Mouse (Mus musculus): ENCODE measurements around the gene Olfr221.

Gene Olfr221

GRCm38 (mm10) chr14:52003981-52004495 is 38.2 kb downstream of the Olfr221 start:
- DNase-seq = peak; percentile 53

DNA sequence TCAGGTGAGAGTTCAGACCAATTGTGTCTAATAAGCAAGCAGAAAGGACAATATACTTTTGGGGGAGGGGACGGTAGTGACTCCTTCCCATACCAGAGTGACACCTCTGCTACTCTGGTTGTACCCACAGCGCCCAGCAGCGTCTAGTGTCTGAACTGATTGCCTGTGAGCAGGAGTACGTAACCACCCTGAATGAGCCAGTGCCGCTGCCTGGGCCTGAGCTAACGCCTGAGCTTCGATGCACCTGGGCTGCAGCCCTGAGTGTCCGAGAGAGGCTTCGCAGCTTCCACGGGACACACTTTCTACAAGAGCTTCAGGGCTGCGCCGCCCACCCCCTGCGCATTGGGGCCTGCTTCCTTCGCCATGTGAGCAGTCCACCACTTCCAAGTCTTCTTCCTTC is 44.8 kb downstream of the Olfr221 start:
- no peak for DNase-seq

DNA sequence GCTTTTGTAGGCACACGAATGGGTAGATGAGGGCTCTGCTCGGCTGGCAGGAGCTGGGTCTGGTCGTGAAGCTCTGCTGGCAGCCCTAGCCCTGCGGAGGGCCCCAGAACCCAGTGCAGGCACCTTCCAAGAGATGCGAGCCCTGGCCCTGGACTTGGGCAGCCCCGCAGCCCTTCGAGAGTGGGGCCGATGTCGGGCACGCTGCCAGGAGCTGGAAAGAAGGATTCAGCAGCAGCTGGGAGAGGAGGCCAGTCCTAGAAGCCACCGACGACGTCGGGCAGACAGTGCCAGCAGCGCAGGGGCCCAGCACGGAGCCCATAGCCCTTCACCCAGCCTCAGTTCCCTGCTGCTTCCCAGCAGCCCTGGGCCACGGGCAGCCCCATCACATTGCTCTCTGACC is 45.4 kb downstream of the Olfr221 start:
- peak; percentile 57 for DNase-seq

- DNase-seq = no peak
These were observed 45.9 kb downstream of the Olfr221 start for GRCm38 (mm10) chr14:51996231-51996841.

- no peak for DNase-seq
These were observed 46.9 kb downstream of the Olfr221 start for GRCm38 (mm10) chr14:51995219-51995871.

DNA sequence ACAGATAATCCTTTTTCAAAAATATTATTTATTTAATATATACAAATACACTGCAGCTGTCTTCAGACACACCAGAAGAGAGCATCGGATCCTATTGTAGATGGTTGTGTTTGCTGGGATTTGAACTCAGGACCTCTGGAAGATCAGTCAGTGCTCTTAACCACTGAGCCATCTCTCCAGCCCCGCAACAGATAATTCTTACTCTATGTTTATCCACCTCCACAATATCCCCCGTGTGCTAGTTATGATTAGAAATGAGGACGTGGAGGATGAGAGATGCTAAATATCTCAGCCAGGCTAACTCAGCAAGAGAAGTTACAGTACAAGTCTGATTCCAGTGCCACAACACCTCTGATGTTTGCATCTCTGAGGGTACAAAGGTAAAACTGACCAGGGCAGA is 47.8 kb downstream of the Olfr221 start:
- no peak for DNase-seq

- no peak for DNase-seq
These were observed 52.7 kb downstream of the Olfr221 start for GRCm38 (mm10) chr14:51989461-51989970.

DNA sequence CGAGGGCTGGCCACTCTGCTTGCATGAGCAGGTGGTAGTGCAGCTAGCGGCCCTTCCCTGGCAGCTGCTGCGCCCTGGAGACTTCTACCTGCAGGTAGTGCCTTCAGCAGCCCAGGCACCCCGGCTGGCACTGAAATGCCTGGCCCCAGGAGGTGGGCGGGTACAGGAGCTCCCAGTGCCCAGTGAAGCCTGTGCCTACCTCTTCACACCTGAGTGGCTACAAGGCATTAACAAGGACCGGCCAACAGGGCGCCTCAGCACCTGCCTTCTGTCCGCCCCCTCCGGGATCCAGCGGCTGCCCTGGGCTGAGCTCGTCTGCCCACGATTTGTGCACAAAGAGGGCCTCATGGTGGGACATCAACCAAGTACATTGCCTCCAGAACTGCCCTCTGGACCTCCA is 53.5 kb downstream of the Olfr221 start:
- DNase-seq = no peak

DNA sequence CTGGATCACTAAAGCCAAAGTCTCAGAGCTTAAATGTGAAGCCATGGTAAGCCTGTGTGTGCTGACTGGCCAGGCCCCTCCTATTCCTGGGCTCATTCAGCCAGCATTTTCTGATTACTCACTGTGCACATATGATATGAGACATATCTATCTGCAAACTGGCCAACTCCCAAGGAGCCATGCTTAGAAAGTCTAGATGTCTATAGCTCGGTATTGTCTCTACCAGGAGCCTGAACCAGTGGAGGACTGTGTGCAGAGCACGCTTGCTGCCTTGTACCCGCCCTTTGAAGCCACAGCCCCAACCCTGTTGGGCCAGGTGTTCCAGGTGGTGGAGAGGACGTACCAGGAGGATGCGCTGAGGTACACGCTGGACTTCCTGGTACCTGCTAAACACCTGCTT is 55.1 kb downstream of the Olfr221 start:
- DNase-seq = no peak

DNA sequence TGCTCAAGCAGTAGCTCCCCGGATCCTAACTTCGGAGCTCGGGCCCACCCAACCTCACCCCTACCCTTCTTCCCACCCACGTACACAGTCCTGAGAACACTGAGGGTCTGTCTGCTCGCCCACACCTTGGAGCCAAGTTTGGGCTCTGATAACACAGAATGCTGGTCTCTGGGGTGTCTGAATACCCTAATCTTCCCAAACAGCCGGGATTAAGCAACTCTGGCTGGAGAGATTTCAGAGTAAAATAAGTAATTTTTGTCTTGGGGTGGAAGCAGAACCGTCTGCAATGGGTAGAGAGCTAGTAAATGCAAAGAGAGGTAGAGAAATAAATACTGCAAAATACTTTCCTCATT is 56.1 kb downstream of the Olfr221 start:
- DNase-seq = no peak

DNA sequence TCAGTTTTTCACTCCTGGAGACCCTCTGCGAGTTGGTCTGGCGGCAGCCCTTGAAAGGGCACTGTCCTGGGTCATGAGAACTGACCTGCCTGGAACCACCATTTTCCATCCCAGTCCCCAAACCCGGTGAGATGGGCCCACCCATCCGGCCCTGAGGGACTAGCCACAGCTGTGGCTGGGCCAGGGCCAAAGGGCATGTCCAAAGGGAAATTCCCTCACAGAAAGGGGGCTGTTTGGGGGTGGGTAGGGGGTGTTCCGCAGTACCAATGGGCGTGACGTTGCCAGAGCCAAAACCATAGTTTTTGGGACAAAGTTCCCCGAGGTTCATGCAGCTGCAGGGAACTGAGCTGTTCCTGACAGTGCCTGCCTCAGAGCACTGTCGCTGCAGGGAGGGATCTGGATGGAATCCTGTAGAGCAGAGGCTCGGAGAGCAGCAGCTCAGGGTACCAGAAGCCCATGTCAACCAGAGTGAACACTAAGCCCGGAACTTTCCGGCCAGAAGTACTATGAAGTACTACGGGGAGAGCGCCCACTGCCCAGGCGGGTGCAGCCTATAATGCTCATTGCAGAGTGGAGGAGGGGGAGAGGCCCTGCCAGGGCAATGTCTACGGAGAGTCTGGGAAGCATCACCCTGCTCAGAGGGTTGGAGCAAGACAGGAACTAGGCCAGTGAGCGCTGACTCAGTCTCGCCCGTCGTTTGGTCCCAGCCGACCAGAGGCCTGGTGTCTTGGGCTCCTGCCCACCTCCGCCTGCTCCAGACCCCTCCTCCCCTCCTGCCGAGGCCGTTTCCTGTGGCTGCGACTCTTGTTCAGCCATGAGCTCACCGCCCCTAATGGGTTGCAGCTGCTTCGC is 56.7 kb downstream of the Olfr221 start:
- DNase-seq = peak; percentile 72

DNA sequence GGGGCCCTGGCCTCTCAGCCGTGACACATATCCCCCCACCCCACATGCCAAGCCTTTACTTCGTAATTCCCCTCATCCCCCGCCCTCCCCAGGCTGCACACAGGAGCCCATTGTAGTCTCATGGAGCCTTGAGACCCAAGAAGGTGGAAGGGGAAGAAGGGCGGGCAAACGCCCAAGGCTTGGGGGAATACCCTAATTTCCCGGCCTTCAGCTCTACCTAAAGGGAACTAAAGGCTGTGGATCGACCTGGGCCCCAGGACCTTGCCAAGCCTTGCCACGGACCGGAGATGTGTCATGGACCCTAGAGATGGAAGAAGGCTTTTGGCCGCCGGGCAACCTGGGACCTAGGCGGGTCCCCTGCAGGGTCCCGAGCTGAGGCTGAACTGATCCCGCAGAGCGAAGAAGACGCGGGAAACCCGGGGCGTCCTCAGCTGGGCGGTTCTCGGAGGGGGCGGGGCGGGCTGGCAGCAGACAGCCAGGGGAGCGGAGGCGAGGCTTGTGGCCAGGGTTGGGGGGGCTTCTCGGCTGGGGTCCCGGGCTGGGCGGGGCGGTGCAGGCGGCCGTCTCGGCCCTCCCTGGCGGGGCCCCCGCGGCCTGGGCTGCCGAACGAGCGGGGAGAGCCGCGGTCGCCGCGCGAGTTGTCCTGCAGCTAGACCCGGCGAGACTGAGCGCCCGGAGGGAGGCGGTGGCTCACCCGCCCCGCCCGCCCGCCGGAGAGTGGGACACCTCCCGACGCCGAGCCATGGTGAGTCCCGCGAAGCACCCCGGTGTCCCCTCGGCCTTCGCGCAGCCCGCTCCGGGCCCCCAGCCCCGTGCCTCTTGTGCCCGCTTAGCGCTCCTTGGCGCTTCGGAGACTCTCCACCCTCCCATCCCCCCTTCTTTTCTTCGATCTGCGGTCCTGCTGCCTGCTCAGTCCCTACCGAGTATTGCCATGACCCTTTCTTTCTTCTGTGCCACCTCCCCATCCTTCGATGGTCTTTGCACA is 57.7 kb downstream of the Olfr221 start, which contains the start of gene Arhgef40:
TSS of gene Arhgef40 (plus strand) at position 473 of the 985 bp plus-strand sequence.
- DNase-seq = peak; percentile 74
